Mouse (Mus musculus): Measurements from ENCODE around the gene Mtmr1.

DNA sequence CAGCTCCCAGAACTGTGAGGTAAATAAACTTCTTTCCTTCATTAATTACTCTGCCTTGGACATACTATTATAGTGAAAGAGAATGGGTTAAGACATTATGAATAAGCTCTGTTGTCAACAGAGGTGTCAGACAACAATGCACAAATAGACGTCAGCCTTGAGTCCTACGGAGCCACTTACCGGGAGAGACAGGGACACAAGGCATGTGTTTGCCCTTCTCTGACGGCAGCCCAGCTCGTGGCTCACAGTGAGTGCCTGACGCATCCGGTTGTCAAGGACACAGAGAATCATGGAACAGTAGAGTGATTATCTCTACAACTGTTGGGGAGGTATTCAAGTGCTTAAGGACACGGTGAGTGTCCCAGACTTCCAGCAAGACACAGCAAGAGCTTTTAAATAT, 70.3 kb downstream of the Mtmr1 start:
- TF ChIP-seq ZC3H11A (IDR thresholded peaks at IDR 0.05; ENCODE audit: borderline replicate concordance, low read depth, low read length) (no peak), CHD2 (IDR thresholded peaks at IDR 0.05; ENCODE audit: low read depth, low read length) (no peak)
